Mouse (Mus musculus): ENCODE measurements around the gene Txnrd2.

DNA sequence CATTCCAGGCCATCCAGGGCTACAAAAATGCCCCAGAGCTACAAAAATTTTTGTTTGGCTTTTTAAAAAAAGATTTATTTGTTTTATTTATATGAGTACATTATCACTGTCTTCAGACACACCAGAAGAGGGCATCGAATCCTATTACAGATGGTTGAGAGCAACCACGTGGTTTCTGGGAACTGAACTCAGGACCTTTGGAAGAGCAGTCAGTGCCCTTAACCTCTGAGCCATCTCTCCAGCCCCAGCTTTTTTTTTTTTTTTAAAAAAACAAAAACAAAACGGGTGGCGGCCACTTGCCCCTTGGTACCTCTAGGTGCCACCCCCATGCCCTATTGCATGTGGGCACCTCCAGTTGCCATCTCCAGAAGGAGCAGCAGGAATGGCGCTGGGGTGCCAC, 8.7 kb upstream of the Txnrd2 start:
- TF ChIP-seq CTCF (conservative IDR thresholded peaks at IDR 0.05; ENCODE audit: low read length) (no peak), NANOG (IDR thresholded peaks at IDR 0.05; ENCODE audit: borderline replicate concordance, low read length) (no peak), POU5F1 (IDR thresholded peaks at IDR 0.05; ENCODE audit: borderline replicate concordance, low read length) (no peak)
